In the genomic region with DNA sequence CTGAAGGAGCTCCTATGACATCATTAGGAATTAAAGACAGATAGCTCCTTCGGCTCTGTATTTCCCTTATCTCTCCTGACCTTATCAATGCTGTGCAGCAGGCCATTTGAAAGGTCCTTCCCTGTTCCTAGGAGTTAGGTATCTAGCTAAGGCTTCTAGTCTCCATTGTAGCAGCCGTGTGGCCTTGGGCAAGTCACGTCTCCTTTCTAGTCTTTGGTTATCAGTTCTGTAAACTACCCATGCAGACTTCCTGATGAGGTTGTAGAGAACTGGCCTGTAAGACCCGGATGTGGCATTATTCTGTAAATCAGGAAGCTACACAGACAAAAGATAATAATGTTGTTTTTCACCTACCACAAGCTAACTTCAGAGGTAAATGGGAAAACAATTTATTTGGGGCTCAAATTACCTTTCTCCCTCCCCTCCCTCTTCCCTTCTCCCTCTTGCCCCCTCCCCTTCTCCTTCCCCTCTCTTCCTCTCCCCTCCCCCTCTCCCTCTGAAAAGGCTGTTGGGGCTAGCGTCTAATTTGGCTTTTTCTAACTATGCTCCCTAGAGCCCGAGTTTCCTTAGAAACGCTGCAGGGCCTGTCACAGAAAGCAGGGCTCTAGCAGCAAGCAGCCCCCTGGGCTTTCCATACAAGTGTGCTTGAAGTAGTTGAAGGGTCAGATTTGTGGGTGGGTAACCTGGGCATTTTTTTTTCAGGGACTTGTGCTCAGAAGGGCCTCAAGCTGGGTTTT, we compare ENCODE assay signal across 10 mouse cellular contexts. TPM values are rescaled to one million over a fixed set of nuclear protein-coding genes. Genes with fewer than 3 reads are reported as not detected.
DNase-seq lines count a peak whose midpoint lies in the region; ATAC-seq and TF ChIP-seq lines count a peak whose summit lies in the region.
"Had no signal": no experiment of that assay in that cellular context is flagged by ENCODE, and none has a peak within 500 bp of the region (broad histone marks: within the 10 kb centered on the region; RNA-seq: fewer than 3 reads in every experiment).

No protein-coding gene starts in this region.

- intact Hi-C loops in left cerebral cortex, postnatal 4 days (cut with DNase I): no loop called here

- WGBS in liver, embryonic 13.5 days (ENCODE audit: insufficient replicate concordance): 11% methylated on average over 7 of the region's 7 CpGs
- 51% methylated on average over 7 of the region's 7 CpGs for WGBS in stomach, embryonic 16.5 days
- WGBS in kidney, embryonic 15.5 days: 46% methylated on average over 7 of the region's 7 CpGs

- H3K4me2 ChIP-seq in liver, embryonic 13.5 days: peak overlapping the region; percentile 41
- H3K4me2 ChIP-seq in stomach, embryonic 16.5 days (ENCODE audit: low read depth, low read length): no peak overlapping the region
- no peak overlapping the region for H3K4me2 ChIP-seq in kidney, embryonic 15.5 days
- H3K4me2 ChIP-seq: neural tube, embryonic 13.5 days had no signal

- peak overlapping the region; percentile 77 for H3K27ac ChIP-seq in liver, embryonic 13.5 days
- H3K27ac ChIP-seq in stomach, embryonic 16.5 days (ENCODE audit: low read length): peak overlapping the region; percentile 67
- no peak overlapping the region for H3K27ac ChIP-seq in layer of hippocampus, adult 2 months
- no peak overlapping the region for H3K27ac ChIP-seq in kidney, embryonic 15.5 days
- H3K27ac ChIP-seq: neural tube, embryonic 13.5 days had no signal

- DNase-seq in thymus, postnatal 25 days: peak; percentile 30
- no peak for DNase-seq in thymus, adult 18-20 months
- peak; percentile 19 for DNase-seq in embryo, embryonic 9.5 days (ENCODE audit: extremely low spot score)
- DNase-seq in liver, embryonic 13.5 days: peak; percentile 37
- DNase-seq in left cerebral cortex, postnatal 4 days: no peak
- no peak for DNase-seq in layer of hippocampus, adult 2 months (ENCODE audit: low spot score in 2 of 2)
- DNase-seq: kidney, postnatal 36 days had no signal

- peak; percentile 87 for ATAC-seq in liver, embryonic 13.5 days (ENCODE audit: low read depth)
- ATAC-seq in stomach, embryonic 16.5 days (ENCODE audit: insufficient read depth, low FRiP score): no peak
- ATAC-seq in kidney, embryonic 15.5 days (replicated peaks; ENCODE audit: low FRiP score): no peak

- H3K9ac ChIP-seq in liver, embryonic 13.5 days: no peak overlapping the region
- H3K9ac ChIP-seq in stomach, embryonic 16.5 days (ENCODE audit: low read length): no peak overlapping the region
- H3K9ac ChIP-seq in kidney, embryonic 15.5 days: no peak overlapping the region
- H3K9ac ChIP-seq: neural tube, embryonic 13.5 days had no signal

- TF ChIP-seq CTCF in layer of hippocampus, adult 2 months (conservative IDR thresholded peaks at IDR 0.05): no peak

- no peak overlapping the region for H3K4me3 ChIP-seq in liver, embryonic 13.5 days (replicated peaks)
- H3K4me3 ChIP-seq in stomach, embryonic 16.5 days (replicated peaks; ENCODE audit: low read length): no peak overlapping the region
- no peak overlapping the region for H3K4me3 ChIP-seq in layer of hippocampus, adult 2 months
- no peak overlapping the region for H3K4me3 ChIP-seq in kidney, embryonic 15.5 days (replicated peaks)
- H3K4me3 ChIP-seq: neural tube, embryonic 13.5 days had no signal

- H3K27me3 ChIP-seq in liver, embryonic 13.5 days: 0 out of 2 replicates have a peak, but pooled peaks cover 2% of the 10 kb centered on the region
- H3K27me3 ChIP-seq in stomach, embryonic 16.5 days (ENCODE audit: control insufficient read depth, insufficient read depth, low read length): no peaks in the 10 kb centered on the region
- H3K27me3 ChIP-seq in kidney, embryonic 15.5 days: peaks cover 11% of the 10 kb centered on the region; the same call in 1 of the 2 replicates
- H3K27me3 ChIP-seq: neural tube, embryonic 13.5 days had no signal

- no peaks in the 10 kb centered on the region for H3K36me3 ChIP-seq in liver, embryonic 13.5 days
- no peaks in the 10 kb centered on the region for H3K36me3 ChIP-seq in stomach, embryonic 16.5 days (ENCODE audit: control insufficient read depth, insufficient read depth, low read length)
- no peaks in the 10 kb centered on the region for H3K36me3 ChIP-seq in kidney, embryonic 15.5 days
- H3K36me3 ChIP-seq: neural tube, embryonic 13.5 days had no signal

- peaks cover 53% of the 10 kb centered on the region for H3K4me1 ChIP-seq in liver, embryonic 13.5 days (replicated peaks)
- H3K4me1 ChIP-seq in stomach, embryonic 16.5 days (ENCODE audit: control insufficient read depth, insufficient read depth, low read length): no peaks in the 10 kb centered on the region
- peaks cover 9% of the 10 kb centered on the region for H3K4me1 ChIP-seq in kidney, embryonic 15.5 days

- no peaks in the 10 kb centered on the region for H3K9me3 ChIP-seq in liver, embryonic 13.5 days (replicated peaks)
- no peaks in the 10 kb centered on the region for H3K9me3 ChIP-seq in stomach, embryonic 16.5 days (replicated peaks; ENCODE audit: control insufficient read depth, low read length)
- H3K9me3 ChIP-seq in kidney, embryonic 15.5 days (replicated peaks): no peaks in the 10 kb centered on the region
- H3K9me3 ChIP-seq: neural tube, embryonic 13.5 days had no signal

RNA-seq across cellular contexts. Expression of gene Sash3, which starts 7.5 kb away (rescaled TPM):
- polyA plus RNA-seq in liver, embryonic 13.5 days (2015; fragmentation: Nextera tagmentation; extraction: Ambion mirVana): 6.6 and 6.7 TPM in 2 replicates
- polyA plus RNA-seq in stomach, embryonic 16.5 days (2015; fragmentation: Nextera tagmentation; extraction: Ambion mirVana): 4.3 and 5.0 TPM in 2 replicates
- under 1 TPM; 0.89 to 0.96 TPM for total RNA-seq in left cerebral cortex, postnatal 4 days (2021)
- total RNA-seq in layer of hippocampus, adult 2 months (2021): 1 to 10 TPM; 1.5 to 1.8 TPM
- polyA plus RNA-seq in kidney, embryonic 15.5 days (2015; fragmentation: Nextera tagmentation; extraction: Ambion mirVana): 1.5 and 2.1 TPM in 2 replicates

RNA-seq across cellular contexts. Expression of gene Xpnpep2, which starts 30.2 kb away (rescaled TPM):
- 0.10 TPM in 1 of 2 replicates, not detected in the other for polyA plus RNA-seq in liver, embryonic 13.5 days (2015; fragmentation: Nextera tagmentation; extraction: Ambion mirVana)
- 1.3 and 1.4 TPM in 2 replicates for polyA plus RNA-seq in stomach, embryonic 16.5 days (2015; fragmentation: Nextera tagmentation; extraction: Ambion mirVana)
- total RNA-seq in left cerebral cortex, postnatal 4 days (2021): under 1 TPM; 0.40 to 0.60 TPM
- total RNA-seq in layer of hippocampus, adult 2 months (2021): under 1 TPM; 0.29 to 0.49 TPM
- 5.2 and 5.6 TPM in 2 replicates for polyA plus RNA-seq in kidney, embryonic 15.5 days (2015; fragmentation: Nextera tagmentation; extraction: Ambion mirVana)

Comparison
In these comparisons a context has a peak if more than half of its experiments do, and no peak if none do; other contexts are left out.
1. DNase-seq: peak in thymus, postnatal 25 days (single experiment), embryo, embryonic 9.5 days (single experiment) and liver, embryonic 13.5 days (single experiment); none in thymus, adult 18-20 months (0 of 2), left cerebral cortex, postnatal 4 days (single experiment) and layer of hippocampus, adult 2 months (0 of 2).
2. H3K27ac ChIP-seq: peak in liver, embryonic 13.5 days (single experiment) and stomach, embryonic 16.5 days (single experiment); none in layer of hippocampus, adult 2 months (single experiment) and kidney, embryonic 15.5 days (single experiment).